Mouse (Mus musculus) megakaryocyte, embryonic 14.5 days (primary cell): Measurements from ENCODE around the gene Impdh1.

Experiments used
- FLI1 ChIP-seq: IDR thresholded peaks from 2 replicates; pipeline ENCODE4 v1.6.1; 2012; ENCODE audit warnings: low read length, inconsistent platforms, mixed read lengths
- GATA1 ChIP-seq: IDR thresholded peaks from 3 replicates; pipeline ENCODE4 v1.6.1; 2012; ENCODE audit warnings: mixed read lengths, low read length, inconsistent platforms, borderline replicate concordance

DNA sequence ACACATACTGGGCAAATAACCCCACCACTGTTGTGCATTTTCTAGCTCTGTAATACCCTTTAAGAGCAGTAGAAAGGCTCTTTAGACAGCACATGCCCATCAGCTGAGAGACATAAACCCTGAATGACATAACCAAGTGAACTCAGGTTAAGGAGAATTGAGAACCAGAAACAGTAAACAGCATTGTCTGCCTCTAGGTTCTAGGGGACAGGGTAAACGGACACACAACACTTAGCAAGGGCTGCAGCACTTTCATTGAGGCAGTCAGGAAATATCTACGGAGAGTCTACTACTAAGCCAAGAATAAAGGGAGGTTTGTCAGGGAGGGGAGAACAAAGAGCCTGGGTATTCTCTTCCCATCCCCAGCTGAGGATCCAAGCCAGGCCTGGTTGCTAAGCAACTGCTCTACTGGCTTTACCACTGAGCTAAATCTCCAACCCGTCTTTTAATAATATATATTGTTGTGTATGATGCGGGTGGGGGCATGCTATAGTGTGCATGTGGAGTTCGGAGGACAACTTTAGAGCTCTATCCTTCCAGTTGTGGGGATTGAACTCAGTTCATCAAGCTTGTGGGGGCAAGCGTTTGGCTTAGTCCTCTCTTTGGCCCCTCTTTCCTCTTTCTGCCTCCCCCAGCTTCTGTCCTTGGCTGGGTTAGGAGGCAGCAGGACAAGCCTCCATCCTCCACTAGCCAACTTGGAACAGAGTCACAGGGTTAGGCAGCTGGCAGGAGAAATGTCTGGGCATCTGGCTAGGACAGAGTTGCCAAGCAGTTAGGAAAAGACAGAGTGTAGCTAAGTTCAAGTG lies 47.7 kb upstream of the Impdh1 start:
- TF ChIP-seq FLI1 = no peak
- TF ChIP-seq GATA1 = no peak
